Mouse (Mus musculus): ENCODE results near the gene Nrxn3.

GRCm38 (mm10) chr12:88863069-88863468, 140.4 kb downstream of the Nrxn3 start:
- no peak for TF ChIP-seq POLR2A (IDR thresholded peaks at IDR 0.05; ENCODE audit: insufficient read length, low read depth)
- no peak for TF ChIP-seq USF1 (IDR thresholded peaks at IDR 0.05; ENCODE audit: low read depth)
- no peak for TF ChIP-seq REST (IDR thresholded peaks at IDR 0.05; ENCODE audit: insufficient read depth, insufficient read length)
